Mouse (Mus musculus): Measurements from ENCODE around the gene Efcab7. TPM values are rescaled to one million over a fixed set of nuclear protein-coding genes. Genes with fewer than 3 reads are reported as not detected.

Efcab7 gene
- polyA plus RNA-seq, 1 experiment from 2014 or later = 20.1 TPM

DNA sequence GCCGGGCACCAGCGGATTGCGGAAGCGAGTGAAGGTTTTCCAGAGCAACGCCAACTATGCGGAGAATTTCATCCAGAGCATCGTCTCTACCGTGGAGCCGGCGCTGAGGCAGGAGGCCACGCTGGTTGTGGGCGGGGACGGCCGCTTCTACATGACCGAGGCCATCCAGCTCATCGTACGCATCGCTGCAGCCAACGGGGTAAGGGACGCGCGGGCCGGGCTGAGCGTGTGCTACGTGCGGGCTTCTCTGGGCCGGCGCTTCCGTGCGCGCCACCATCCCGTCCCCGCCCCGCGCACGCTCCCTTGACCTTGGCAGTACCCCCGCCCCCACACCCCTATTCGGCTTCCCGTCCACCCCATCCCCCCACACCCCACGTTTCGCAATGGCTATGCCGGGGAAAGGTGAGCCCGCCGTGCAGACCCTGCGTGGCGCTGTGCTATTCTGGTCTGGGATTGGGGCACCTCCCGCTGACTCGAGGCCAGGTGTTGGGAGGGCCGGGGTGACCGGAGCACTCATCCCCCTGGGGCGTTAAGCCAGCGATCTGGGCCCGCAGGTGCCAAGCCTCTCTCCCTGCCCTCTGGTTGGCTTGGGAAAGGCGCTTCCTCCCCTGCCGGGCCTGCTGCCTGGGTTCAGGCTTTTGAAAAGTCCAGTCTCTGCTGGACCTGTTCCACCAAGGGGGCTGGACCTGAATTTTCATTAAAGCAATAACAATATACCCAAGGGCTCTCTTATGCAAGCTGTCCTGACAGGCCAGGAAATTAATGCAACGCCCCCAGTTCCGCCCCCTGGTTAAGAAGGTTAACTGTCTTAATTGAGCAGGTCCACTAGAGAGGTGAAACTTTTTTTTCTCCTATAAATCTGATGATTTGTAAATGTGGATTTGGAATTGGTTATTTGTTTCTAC, 100.9 kb downstream of the Efcab7 start, which contains the start of gene Itgb3bp:
Itgb3bp (minus strand) TSS at position 201 of the 905 bp plus-strand sequence.
- peak within 1 kb of the TSS; percentile 77 for H3K9ac ChIP-seq
- ATAC-seq = peak; percentile 94
- peak within 1 kb of the TSS; percentile 91 for H3K4me2 ChIP-seq (replicated peaks)
- peaks cover 11% of the 10 kb centered on the region for H3K4me1 ChIP-seq (replicated peaks)
- no peaks in the 10 kb centered on the region for H3K36me3 ChIP-seq
- H3K27me3 ChIP-seq (replicated peaks) = no peaks in the 10 kb centered on the region
- peak within 1 kb of the TSS; percentile 71 for H3K4me3 ChIP-seq (replicated peaks)
- H3K9me3 ChIP-seq = no peaks in the 10 kb centered on the region
- 1% methylated on average over 56 of the region's 57 CpGs for WGBS
- peak within 1 kb of the TSS; percentile 99 for H3K27ac ChIP-seq

DNA sequence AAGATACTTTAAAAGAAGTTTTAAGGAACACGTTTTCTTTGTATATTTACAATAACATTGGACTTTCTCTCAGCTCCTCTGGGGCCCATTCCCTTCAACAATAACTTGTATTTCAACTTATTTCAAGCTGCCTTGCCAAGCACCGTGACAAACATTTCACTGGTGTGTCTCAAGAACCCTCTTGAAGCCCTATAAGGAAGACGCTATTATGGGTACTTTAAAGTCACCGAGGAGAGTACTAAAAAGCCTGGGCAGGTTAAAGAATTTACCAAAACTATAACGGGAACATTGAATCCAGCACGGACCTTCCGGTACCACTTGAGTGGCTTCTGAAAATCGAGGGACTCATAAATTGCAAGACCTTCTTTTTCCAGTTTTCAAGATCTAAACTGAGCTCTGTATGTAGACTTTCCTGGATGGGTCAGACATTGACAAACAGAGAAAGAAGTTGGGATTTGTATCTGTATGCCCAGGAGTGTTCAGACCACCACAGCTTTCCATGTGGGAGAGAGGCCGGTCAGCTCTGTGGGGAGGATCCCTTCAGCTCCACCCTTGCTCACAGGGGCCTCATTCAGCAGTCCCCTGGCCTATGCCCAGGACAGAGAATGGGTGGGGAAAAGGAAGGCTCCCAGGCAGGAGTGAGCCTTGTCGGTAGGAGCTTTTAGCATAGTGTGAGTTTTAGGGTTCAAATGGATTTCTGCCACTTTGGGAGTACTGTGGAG, 101.7 kb downstream of the Efcab7 start:
- Histone ChIP-seq H3K4me2 (replicated peaks) (peak overlapping the region; percentile 91), H3K9ac (peak overlapping the region; percentile 6; the same call in 1 of the 2 replicates)
- WGBS = 43% methylated on average over 10 of the region's 10 CpGs

DNA sequence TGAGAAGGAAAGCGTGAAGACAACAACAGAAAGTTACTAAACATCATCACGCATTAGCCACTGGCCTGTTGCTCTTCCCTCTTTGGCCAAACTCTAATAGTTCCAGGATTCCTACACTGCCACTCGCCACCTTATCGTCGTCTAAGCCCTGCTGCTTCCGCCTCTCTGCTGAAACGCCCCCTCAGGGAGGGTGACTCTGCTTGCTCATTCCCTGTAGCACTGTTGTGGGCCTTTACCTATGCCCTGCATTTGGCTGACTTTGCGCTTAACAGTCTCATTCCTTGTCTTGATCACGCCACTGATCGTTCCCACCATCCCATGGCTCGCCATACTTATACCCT, 102.2 kb downstream of the Efcab7 start:
- Histone ChIP-seq H3K27ac (peak overlapping the region; percentile 54), H3K4me3 (replicated peaks) (peak overlapping the region; percentile 71), H3K4me1 (replicated peaks) (peaks cover 11% of the 10 kb centered on the region), H3K27me3 (replicated peaks) (no peaks in the 10 kb centered on the region), H3K9ac (peak overlapping the region; percentile 6; the same call in 1 of the 2 replicates), H3K36me3 (no peaks in the 10 kb centered on the region), H3K9me3 (no peaks in the 10 kb centered on the region), H3K4me2 (replicated peaks) (peak overlapping the region; percentile 91)
- ATAC-seq = no peak
- 65% methylated on average over 11 of the region's 11 CpGs for WGBS

More for the DNA sequence above, 101.7 kb downstream of the Efcab7 start:
- no peaks in the 10 kb centered on the region for H3K36me3 ChIP-seq
- no peaks in the 10 kb centered on the region for H3K27me3 ChIP-seq (replicated peaks)
- ATAC-seq = 0 out of 2 replicates have a peak, but pooled peaks have one; percentile 12
- H3K4me3 ChIP-seq (replicated peaks) = peak overlapping the region; percentile 71
- H3K9me3 ChIP-seq = no peaks in the 10 kb centered on the region
- H3K27ac ChIP-seq = peak overlapping the region; percentile 99
- peaks cover 11% of the 10 kb centered on the region for H3K4me1 ChIP-seq (replicated peaks)

DNA sequence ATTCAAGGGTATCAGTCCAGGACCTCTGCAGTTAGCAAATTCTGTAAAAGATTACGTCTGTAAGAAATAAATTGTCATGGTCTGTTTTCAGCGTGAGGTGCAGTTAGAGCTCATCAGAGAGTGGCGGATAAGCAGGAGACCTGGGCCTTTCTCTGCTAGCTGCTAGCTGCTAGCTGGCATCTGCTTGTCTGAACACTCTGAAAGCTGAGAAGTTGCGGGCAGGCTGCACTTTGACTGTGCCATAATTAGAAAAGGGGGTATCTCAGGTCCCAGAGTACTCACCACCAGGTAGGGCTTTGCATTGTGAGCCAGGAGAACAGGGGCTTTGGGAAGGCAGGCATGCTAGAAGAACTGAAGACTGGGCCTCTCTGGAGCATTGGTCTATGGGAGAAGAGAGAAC, 102.8 kb downstream of the Efcab7 start:
- H3K27ac ChIP-seq = no peak overlapping the region
- no peaks in the 10 kb centered on the region for H3K9me3 ChIP-seq
- ATAC-seq = no peak
- H3K36me3 ChIP-seq = no peaks in the 10 kb centered on the region
- 83% methylated on average over 4 of the region's 4 CpGs for WGBS
- peaks cover 11% of the 10 kb centered on the region for H3K4me1 ChIP-seq (replicated peaks)
- no peak overlapping the region for H3K9ac ChIP-seq
- 0 out of 2 replicates have a peak overlapping the region, but pooled peaks have one; percentile 91 for H3K4me2 ChIP-seq (replicated peaks)
- no peaks in the 10 kb centered on the region for H3K27me3 ChIP-seq (replicated peaks)
- no peak overlapping the region for H3K4me3 ChIP-seq (replicated peaks)

DNA sequence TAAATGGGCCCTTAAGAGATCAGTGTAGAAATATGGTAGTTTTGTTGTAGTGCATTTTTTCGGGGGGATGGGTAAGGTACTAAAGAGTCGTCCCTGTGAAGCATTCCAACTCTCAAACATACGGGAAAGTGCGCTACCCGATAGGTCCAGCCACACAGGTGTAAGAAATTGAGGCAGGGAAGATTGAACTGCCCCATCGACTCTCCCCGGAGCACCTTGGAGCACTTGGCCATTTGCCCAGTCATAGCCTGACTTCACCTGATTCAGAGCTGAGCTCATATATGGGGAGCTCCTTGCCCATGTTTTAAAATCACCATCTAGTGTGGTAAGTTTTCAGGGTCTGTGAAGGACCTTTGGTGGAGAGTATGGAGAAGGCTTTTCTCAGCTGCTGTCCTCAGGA, 105.9 kb downstream of the Efcab7 start:
- H3K9ac ChIP-seq = no peak overlapping the region
- ATAC-seq = no peak
- 93% methylated on average over 7 of the region's 7 CpGs for WGBS

DNA sequence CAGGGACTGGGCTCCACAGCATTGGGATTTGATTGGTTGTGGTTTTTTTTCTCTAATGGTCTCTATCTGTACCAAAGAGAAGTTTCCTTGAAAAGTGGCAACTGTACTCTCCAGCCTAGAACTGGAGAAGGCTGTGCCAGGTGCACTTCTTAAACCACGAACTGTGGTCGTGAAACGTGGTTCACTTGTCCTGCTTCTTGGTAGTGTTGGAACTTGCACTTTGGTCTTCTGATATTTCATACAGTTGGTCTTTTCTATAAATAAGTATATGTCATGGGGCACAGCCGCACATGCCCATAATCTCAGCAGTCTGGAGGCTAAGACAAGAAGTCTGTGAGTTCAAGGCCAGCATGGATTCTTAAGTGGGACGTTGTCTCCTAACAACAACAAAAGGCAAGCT, 107.3 kb downstream of the Efcab7 start:
- H3K27ac ChIP-seq = no peak overlapping the region
- H3K4me1 ChIP-seq (replicated peaks) = peaks cover 6% of the 10 kb centered on the region
- ATAC-seq = no peak
- H3K36me3 ChIP-seq = no peaks in the 10 kb centered on the region
- no peak overlapping the region for H3K4me3 ChIP-seq (replicated peaks)
- no peaks in the 10 kb centered on the region for H3K27me3 ChIP-seq (replicated peaks)
- WGBS = 85% methylated on average over 5 of the region's 5 CpGs
- no peaks in the 10 kb centered on the region for H3K9me3 ChIP-seq
- no peak overlapping the region for H3K4me2 ChIP-seq (replicated peaks)
- no peak overlapping the region for H3K9ac ChIP-seq

More for the DNA sequence above, 105.9 kb downstream of the Efcab7 start:
- Histone ChIP-seq H3K27me3 (replicated peaks) (no peaks in the 10 kb centered on the region), H3K4me2 (replicated peaks) (no peak overlapping the region), H3K4me3 (replicated peaks) (no peak overlapping the region), H3K4me1 (replicated peaks) (peaks cover 11% of the 10 kb centered on the region), H3K36me3 (no peaks in the 10 kb centered on the region), H3K27ac (no peak overlapping the region), H3K9me3 (no peaks in the 10 kb centered on the region)

DNA sequence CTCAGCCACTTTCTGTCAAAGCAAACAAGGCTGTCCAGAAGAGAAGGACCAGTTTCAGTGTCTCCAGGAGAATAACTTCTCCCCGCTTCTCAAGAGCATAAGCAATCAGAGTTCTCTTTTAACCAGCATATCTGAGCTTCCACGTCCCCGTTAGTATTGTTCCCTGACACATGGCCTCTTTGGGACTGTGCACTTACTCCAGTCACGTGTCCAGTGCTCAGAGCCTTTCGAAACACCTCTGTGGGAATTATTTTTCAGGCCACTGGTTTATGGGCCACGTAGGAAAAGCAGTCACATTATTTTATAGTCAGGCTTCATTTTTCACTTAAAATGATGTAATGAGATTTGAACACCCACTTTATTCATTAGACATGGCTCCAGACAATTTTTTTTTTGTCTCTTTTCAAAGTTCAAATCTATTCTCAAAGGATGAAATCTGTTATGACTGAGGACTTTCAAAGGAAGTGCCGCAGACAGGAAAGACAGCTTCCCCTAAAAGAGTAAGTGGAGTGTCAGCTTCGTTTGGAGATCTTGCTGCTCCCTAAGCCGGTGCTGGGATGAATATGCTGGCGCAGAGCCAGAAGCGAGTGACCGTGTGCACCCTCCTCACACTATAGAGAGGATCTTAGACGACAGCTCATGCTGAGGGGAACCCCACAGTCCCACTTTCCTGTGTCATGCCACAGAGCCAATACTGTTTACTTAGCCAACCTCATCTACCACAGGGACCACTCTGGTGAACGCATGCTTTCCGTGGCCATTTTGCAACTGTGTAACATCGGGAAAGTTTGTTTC, 110.9 kb downstream of the Efcab7 start:
- Histone ChIP-seq H3K4me1 (replicated peaks) (peaks cover 6% of the 10 kb centered on the region; the same call in 1 of the 2 replicates), H3K4me3 (replicated peaks) (no peak overlapping the region), H3K36me3 (no peaks in the 10 kb centered on the region), H3K9me3 (no peaks in the 10 kb centered on the region), H3K27me3 (replicated peaks) (no peaks in the 10 kb centered on the region), H3K27ac (no peak overlapping the region), H3K9ac (no peak overlapping the region), H3K4me2 (replicated peaks) (no peak overlapping the region)
- ATAC-seq = no peak
- WGBS = 58% methylated on average over 16 of the region's 16 CpGs

DNA sequence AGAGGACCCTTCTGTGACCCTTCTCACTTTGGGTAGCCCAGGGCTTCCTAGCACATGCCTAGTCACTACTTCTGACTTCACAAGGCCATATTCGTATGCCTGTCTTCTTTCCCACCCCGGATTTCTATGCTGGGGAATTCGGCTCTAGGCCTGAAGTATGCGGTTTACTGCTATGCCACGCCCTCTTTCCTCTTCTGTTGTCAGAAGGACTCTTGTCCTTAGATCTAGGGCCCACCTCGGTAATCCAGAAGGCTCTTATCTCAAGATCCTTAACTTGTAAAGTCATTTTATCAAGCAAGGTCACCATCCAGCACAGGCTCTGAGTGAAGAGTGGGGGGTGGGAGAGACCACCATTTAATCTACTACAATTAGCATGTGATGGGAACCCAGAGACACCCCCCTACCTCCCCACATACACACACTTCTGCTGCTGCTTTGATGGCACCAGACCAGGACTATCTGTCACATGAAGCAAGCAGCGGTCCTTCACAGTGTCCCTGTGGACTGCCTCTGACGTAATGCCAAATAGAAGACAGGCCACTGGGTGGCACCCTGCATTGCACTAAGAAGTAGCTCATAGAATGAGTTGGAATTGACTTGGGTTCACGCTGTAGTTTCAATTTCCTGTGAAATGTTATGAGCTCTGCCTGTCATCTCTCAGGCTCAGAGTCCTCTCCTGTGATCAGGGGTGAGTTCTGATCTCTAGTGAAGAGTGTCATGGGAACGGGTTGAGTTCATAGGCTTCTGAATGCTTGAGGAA, 112.8 kb downstream of the Efcab7 start:
- H3K27ac ChIP-seq = no peak overlapping the region
- ATAC-seq = peak; percentile 73
- 55% methylated on average over 10 of the region's 10 CpGs for WGBS

DNA sequence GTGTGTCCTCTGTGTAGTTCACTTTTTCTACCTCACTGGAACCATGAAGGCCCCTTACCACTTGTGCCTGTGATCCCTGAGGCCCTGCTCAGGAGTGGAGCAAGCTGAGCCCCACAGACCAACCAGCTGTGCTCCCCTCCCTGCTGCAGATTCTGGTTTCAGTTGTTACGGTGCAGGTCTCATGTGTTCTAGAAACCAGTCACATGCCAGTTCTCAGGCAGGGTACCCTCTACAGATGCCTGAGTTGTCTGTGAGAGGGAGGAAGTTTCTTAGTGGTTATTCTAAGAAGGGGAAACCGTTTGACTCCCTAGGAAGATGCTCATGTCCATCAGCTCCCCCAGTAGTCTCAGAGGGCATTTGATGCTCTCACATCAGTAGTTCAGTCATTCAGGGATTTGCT, 115.6 kb downstream of the Efcab7 start:
- H3K36me3 ChIP-seq = no peaks in the 10 kb centered on the region
- no peaks in the 10 kb centered on the region for H3K9me3 ChIP-seq
- no peaks in the 10 kb centered on the region for H3K27me3 ChIP-seq (replicated peaks)
- peaks cover 6% of the 10 kb centered on the region; the same call in 1 of the 2 replicates for H3K4me1 ChIP-seq (replicated peaks)
- no peak overlapping the region for H3K27ac ChIP-seq
- H3K4me3 ChIP-seq (replicated peaks) = no peak overlapping the region
- ATAC-seq = no peak
- H3K9ac ChIP-seq = no peak overlapping the region
- 72% methylated on average over 2 of the region's 2 CpGs for WGBS
- no peak overlapping the region for H3K4me2 ChIP-seq (replicated peaks)

More for the DNA sequence above, 112.8 kb downstream of the Efcab7 start:
- no peaks in the 10 kb centered on the region for H3K36me3 ChIP-seq
- no peak overlapping the region for H3K9ac ChIP-seq
- H3K9me3 ChIP-seq = no peaks in the 10 kb centered on the region
- peak overlapping the region; percentile 17; the same call in 1 of the 2 replicates for H3K4me2 ChIP-seq (replicated peaks)
- peaks cover 6% of the 10 kb centered on the region; the same call in 1 of the 2 replicates for H3K4me1 ChIP-seq (replicated peaks)
- no peaks in the 10 kb centered on the region for H3K27me3 ChIP-seq (replicated peaks)
- H3K4me3 ChIP-seq (replicated peaks) = no peak overlapping the region

DNA sequence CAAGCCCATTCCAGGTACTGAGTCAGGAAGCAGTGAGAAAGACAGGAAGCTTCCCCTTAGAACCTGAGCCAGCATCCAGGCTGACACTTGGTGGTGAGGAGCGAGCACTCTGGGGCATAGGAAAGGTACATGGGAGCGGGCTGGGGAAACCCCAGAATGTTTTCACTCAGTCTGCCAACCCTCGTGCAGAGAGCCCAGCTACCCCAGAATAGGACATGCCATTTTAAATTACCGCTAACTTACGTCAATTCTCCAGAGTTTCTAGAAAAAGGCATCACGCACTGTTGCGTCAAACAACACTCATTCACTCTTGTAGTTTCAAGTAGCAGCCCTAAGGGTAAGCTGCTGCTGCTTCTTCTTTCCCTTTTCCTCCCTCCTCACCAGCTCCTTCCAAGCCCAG, 116.0 kb downstream of the Efcab7 start:
- Histone ChIP-seq H3K27me3 (replicated peaks) (no peaks in the 10 kb centered on the region), H3K4me2 (replicated peaks) (no peak overlapping the region)
- WGBS = 92% methylated on average over 7 of the region's 7 CpGs

DNA sequence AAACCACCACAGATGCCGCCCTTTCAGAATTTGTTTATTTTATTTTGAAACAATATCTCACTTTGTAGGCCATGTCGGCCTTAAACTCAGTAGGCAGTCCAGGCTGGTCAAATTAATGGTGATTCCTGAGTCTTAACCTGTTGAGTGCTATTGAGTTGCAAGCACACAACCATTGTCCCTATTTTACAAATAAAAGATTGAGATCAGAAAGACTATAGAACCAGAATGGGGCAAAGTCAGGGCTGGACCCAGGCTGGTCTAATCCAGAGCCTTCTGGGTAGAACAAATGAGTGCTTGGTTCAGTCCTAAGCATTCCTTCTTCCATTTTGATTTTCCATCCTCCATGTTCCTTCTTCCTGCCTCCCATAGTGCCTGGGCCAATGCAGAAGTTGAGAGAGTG, 117.5 kb downstream of the Efcab7 start:
- ATAC-seq = no peak
- no peak overlapping the region for H3K4me3 ChIP-seq (replicated peaks)
- no peak overlapping the region for H3K9ac ChIP-seq
- no peak overlapping the region for H3K4me2 ChIP-seq (replicated peaks)
- H3K4me1 ChIP-seq (replicated peaks) = peaks cover 4% of the 10 kb centered on the region; the same call in 1 of the 2 replicates
- H3K9me3 ChIP-seq = no peaks in the 10 kb centered on the region
- no peaks in the 10 kb centered on the region for H3K36me3 ChIP-seq
- no peak overlapping the region for H3K27ac ChIP-seq
- WGBS = 77% methylated on average over 2 of the region's 2 CpGs
- H3K27me3 ChIP-seq (replicated peaks) = no peaks in the 10 kb centered on the region

More for the DNA sequence above, 116.0 kb downstream of the Efcab7 start:
- H3K4me1 ChIP-seq (replicated peaks) = peaks cover 6% of the 10 kb centered on the region; the same call in 1 of the 2 replicates
- H3K36me3 ChIP-seq = no peaks in the 10 kb centered on the region
- H3K27ac ChIP-seq = no peak overlapping the region
- no peak overlapping the region for H3K9ac ChIP-seq
- H3K9me3 ChIP-seq = no peaks in the 10 kb centered on the region
- H3K4me3 ChIP-seq (replicated peaks) = no peak overlapping the region
- no peak for ATAC-seq
